Mouse (Mus musculus) lung, postnatal 14 days (tissue): ENCODE data around the gene Irak1bp1.

Experiments used
- DNase-seq: peaks from one replicate; pipeline ENCODE4 v3.0.0; 2021

The Irak1bp1 gene

DNA sequence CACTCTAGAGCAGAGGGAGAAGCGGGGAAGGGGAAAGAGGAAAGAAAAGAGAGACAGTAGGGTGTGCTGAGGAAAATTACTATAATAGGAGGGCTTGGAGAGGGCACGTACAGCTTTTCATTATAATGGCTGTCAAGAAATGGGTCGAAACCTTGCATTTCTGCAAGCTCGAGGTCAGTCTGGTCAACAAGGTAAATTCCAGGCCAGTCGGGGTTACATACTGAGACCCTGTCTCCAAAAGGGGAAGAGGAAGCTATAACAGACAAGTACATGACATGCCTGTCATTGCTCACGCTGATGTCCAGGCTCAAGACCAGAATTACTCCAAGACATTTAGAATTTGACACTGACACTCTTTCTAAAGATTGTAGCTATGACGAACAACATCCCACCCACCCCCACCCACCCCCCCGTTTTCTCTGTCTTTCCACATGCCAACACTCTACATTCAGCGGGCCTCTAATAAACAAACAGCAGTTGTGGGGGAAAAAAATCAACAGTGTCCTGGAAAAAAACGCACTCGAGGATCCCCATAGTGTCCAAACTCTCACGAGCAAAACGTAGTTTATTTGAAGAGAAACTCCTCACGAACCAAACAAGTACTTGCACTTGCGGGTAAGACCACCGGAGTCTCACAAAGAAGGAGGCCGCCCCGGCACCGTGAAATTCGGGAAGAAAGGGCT, at the start of gene Irak1bp1:
Gene Irak1bp1, plus strand, starts transcription at position 534 of the 683 bp plus-strand sequence.
- DNase-seq, result no peak

DNA sequence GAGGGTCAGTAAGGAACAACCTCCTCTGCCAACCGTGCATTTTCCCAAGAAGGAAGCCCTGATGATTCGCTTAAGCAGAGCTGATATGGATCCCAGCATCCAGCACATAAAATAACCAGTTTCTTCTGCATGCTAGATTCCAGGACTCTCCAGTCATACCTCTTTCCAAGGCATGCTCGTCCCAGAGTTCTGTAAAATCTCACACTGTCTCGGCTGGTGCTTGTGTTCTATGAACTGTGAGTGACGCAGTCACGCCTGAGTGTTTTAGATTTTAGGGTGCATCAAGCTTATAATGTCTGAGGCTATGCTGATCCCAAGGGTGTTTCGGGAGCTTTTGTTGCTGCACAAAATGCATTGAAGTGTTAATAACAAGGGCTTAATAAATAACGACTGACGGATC, 41.0 kb upstream of the Irak1bp1 start:
- no peak for DNase-seq

DNA sequence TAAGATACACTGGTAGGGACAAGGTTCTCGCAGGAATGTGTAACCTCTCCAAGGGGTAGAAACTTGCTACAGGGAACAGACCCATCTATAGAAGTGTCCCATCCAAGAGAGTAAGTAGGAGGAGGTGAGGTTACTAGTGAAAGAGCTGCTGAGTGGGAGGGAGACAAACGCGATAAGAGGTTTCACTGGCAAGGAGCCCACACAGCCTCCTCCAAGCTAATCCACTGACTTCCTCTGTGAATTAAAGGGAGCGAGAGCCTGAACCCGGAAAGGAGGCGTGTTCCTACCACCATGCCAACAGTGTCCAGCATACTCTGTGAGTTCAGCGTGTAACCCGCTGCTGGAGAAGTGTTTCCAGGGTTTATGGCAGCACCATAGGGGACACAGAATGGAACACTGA, 29.0 kb upstream of the Irak1bp1 start:
- DNase-seq, result peak; percentile 3

DNA sequence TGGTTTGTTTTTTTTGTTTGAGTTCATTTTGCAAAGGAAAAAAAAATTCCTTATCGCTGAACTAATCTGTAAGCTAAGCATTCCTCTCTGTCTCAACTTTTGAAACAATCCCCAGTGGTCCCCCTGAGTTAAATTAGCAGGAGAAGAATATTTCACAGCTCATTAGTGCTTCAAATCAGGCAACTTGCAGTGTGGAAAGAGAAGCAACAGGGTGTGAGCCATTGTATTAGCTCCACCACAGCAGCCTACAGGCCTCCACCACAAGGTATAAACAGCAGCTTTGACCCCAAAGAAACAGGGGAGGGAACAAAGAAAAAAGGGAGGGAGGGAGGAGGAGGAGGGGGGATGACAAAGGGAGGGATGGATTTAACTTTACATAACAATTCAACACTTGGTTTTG, 22.2 kb upstream of the Irak1bp1 start:
- DNase-seq, result no peak

DNA sequence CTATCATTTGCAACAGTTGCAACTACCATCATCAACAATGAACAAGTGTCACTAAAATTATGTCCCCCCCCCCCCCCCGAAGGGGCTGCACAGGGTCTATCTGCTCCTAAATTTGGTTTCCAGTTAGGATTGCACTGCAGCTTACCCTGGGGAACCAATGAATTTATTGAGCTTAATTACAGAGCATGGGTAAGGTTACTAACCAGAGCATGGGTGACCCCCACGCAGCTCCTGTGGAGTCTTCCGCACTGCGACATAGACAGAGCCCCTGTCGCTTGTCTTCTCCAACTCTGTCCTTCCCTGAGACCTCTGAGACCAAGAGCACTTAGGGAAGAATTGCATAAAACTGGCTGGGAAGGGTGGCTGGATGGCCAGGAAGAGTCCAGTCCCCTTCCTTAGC, 21.7 kb upstream of the Irak1bp1 start:
- DNase-seq, result no peak

DNA sequence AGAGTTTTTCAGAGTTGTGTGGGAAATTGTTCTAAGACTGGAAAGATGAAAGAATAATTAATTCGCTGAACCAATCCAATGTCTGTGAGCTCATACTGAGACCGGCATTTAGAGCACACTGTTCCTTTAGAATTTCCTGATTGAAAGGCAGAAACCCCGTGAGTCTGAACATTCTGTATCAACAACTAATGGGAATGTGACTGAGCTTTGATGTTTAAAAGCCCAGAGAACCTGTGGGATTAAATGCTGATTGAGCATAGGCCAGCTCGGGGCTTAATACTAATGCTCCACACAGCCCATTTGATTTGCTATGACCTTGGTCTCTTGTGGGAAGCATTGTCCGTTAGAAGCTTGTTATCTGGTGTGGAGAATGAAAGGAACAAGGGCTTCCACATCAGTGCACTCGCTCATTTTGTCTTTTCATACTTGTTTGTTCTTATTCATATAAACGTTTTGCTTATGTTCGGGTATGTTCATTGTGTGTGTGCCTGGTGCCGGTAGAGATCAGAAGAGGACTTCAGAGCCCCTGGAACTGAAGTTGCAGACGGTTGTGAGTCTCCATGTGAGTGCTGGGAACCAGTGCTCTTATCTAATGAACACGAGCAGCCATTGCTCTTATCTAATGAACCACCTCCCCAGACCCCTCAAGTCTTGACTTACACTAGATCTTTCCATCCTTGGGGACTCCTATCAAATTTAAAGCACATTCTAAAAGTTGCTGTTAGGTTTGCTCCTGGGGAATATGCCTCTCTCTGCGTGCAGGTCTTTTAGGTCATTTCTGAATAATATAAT, 17.0 kb upstream of the Irak1bp1 start:
- DNase-seq, result no peak

DNA sequence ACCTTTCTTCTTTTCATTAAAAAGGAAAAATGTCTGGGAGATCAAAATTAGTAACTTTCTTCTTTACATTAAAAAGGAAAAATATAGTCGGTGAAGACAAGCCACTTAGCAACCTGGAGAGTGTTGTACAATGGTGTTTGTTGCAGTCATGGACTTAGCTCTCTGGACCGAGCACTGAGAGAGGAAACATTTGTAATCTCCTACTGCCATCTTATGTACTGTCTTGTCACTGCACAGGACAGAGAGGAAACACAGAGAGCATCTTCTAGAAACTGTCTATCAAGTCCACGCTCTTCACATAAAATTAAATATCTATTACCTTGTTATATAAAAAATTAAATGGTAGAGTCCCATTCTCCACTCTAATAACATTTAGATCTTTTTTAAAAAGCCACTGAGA, 14.8 kb upstream of the Irak1bp1 start:
- DNase-seq, result no peak

DNA sequence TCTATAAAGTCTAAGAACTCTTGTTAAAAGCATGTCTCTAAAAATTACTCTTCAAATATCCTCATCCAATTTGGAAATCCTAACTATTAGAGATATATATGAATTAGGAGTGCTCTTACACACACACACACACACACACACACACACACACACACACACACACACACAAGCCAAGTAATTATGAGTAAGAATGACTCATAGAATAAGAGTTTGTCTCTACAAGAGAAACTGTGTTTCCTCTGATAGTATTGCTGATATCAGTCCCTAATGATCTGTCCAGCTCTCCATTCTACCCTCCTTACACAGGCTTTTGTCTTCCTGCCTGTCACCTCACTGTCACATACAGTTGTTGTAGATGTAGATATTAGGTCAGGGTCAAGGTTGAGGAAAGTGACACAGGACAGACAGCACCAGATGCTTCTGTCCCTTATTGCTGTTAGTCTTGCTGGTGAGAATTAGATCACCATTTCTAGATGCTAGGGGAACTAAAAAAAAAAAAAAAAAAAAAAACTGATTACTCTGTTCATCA, 14.0 kb upstream of the Irak1bp1 start:
- DNase-seq, result no peak

DNA sequence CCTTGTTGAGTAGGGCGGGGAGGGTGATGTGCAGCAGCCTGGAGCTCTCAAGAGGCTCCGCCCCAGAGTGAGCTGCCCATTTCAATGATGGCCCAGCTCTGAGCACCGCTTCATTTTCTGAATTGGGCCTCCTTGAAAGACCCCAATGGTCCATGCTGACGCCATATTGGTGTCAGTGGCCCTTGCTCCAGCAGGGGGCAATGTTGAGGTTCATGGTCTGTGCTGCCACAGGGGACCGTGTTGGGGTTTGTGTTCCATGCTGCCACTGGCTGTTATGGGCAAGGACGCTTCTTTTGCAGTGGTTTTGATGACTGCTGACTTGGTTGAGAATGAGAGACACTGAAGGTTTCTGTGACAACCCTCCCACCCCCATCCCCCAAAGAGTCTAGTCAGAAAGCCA, 2.9 kb upstream of the Irak1bp1 start:
- no peak for DNase-seq

DNA sequence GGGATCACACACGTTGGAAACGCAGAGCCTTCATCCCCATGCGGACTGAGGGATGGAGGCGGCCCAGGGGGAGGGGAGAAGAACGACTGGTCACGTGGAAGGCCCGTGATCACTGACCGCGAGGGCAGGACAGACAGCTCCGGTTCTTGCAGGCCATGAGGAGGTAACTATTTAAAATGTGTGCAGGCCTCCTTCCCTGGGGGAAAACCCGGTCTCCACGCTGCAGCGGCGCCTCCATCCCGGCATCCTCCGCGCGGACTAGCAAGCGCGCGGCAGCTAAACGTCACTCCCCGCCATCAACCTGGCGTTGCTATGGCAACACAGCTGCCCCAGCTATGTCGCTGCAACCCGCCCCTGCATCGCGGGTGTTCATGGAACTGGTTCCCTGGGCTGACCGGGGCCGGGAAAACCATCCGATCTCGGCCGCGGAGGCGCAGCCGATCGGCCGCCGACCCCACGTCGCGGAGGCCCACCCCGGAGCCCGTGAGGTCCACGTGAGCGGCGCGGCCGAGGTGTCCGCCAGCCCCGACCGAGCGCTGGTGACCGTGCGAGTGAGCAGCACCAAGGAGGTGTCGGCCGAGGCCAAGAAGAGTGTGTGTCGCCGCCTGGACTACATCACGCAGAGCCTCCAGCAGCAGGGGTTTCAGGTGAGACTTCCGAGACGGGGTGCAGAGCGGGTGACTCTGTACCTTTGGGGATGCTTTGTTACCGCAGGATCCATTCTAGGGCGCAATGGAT, 522 bp downstream of the Irak1bp1 start:
- DNase-seq, result peak; percentile 78

DNA sequence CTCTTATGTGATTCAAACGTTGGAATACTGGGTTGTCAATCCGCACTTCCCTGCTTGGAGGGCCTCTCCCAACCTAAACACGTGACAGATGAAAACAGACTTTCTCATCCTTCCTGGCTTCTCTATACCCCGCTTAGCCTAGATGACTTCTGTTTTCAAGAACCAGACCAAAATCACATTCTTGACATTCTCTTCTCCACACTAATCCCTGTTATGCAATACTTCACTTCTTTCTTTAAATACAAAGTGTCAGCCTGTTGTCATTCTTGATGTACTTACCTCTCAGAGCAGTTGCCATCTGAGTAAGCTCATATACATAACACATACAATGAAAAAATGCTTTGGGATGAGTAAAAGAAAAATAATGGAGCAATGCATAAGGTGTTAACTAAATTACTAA, 2.6 kb downstream of the Irak1bp1 start:
- DNase-seq, result no peak

DNA sequence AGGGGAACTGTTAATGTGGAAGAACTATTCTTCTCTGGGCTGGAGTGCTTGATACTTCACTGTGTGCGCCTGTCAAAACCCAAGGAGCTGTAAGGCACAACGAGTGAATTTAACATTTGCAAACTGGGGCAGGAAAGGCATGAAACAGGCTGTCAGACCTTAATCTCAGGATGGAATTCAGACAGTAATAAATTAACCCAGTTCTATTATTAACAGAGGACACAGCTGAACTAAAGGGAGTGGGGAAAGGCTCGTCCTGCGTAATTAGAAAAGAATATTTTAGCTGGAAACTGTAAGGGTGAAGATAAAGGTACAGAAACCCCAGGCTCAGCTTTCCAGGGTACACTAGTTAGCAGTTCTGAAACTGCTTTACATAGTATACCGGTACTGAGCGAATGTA, 6.6 kb downstream of the Irak1bp1 start:
- DNase-seq, result no peak

DNA sequence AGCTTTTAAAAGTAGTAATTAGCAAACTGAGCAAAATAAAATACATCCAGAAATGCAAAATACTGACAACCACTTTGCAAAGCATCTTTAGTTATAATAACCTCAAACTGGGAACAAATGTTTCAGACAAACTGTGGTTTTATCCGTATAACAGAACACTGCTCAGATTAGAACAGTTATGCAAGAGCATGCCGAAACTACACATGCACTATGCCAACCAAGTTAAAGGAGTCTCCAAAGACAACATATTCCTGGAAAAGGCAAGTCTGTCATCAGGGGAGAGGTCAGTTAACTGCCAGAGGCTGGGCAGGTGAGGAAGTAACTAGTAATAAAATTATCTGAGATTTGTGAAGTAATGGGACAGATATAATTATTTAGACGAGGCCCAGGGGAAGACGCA, 13.3 kb downstream of the Irak1bp1 start:
- DNase-seq, result no peak

DNA sequence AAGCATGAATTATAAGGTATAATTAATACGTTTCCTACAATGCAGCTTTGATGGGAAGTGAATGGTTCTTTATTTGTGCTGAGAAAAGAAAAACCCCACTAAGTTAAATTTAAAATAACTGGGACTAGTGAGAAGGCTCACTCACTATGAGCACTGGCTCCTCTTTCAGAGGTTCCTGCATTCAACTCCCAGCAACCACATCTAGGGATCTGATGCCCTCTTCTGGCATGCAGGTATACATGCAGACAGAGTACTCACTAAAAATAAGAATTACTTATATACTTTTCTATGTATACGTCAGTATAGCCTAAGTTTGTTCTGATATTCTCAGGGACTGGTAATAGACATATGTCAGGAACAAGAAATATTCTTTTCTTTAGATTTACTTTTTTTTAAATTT, 24.7 kb downstream of the Irak1bp1 start:
- DNase-seq, result no peak

DNA sequence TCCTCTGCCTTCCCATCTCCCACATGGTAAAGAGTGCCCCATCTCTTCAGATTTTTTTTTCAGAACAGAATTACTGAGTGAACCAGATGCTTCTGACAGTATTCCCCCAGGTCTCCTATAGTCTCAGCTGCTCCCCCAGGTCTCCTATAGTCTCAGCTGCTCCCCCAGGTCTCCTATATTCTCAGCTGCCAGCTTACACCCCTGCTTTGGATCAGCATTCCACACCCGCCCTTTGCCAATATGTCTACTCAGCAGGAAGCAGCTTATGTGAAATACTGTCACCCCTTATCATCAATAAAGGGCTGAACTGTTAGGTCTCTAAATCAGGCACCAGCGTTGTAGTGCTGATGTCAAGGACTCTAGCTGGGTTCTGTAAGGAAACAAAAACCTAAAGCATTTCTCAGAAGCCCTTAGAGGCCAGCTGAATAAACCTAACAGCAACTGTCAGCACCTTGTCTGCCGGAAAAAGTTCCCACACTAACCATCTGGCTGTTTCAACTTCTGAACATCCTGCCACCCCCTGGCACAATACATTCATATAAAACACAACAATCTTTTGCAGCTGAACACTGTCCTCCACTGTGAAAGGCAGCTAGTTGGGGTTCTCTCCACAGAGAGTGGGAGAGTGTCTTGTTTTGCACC, 25.8 kb downstream of the Irak1bp1 start:
- DNase-seq, result no peak

DNA sequence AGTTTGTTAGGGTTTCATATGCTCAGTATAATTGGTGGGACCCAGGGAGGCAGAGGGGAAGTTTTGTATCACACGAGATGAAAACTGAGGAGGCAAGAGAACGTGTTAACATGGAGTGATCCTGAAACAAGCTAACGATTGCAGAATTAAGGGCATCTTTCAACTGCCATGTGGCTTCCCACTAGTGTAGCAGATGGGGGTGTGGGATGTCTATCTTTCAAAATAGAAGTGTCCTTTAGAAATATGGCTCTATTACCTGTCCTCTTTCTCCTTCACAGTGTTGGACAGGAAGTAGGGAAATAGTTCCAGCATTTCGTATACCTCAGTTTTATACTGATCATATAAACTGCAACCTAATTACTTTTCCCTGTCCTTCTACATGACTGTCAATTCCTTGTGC, 26.9 kb downstream of the Irak1bp1 start:
- DNase-seq, result no peak

DNA sequence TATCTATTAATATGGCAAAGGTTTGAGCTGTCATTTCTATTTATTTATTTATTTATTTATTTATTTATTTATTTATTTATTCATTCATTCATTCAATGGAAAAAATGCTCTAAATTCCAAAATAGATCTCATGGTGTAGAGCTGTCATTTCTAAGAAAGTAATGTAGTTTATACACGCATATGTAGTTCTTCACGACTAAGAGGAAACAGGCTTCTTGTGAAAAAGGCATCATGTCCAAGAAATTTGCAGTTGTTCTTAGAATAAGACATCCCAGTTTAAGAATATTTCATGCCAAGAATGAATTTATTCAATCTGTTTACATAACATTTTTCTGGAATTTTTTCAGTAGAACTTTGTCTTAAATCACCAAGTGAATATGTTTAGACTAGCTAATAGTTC, 31.5 kb downstream of the Irak1bp1 start:
- no peak for DNase-seq

DNA sequence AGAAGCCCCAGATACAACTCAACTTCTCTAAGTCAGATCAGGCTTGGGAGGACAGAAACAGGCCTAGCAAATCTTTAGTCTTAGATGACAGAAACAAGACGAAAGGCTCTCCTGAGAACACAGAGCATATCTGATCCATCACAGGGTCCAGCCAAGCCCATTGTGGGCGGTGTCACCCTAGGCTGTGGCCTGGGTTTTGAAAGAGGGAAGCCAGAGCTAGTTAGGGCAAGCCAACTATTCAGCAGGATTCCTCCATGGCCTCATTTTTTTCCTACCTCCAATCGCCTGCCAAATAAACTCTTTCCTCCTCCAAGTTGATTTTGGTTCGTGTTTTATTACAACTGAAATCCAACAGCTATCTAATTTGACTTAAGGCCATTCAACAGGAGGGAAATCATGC, 32.0 kb downstream of the Irak1bp1 start:
- DNase-seq, result no peak

DNA sequence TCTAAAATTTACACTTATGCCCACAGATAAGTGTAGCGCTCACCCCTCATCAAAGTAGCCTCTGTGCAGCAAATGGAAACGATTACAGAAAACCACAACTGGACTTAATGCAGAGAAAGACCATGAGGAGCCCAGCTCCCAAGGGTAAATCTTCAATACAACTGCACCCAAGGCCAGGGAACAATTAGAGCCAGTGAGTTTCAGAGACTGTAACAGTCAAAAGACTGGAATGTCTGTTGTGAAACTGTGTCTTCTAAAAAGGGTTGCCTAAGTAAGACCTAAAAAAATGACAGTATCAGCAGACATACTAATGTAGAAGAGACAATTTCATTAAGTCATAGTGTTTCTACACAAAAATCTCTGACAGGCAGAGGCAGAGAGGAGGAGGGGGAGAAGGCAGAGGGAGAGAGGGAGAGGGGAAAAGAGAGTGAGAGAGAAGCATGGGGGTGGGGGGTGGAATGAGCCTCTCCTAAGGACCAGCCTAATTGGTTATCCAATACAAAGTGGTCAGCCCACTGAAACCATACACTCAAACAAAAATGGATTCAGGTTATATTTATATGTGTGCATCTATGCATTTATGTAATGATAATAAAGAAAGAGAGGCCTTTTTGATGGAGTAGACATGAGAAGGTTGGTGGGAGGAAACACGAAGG, 32.6 kb downstream of the Irak1bp1 start:
- DNase-seq, result no peak

DNA sequence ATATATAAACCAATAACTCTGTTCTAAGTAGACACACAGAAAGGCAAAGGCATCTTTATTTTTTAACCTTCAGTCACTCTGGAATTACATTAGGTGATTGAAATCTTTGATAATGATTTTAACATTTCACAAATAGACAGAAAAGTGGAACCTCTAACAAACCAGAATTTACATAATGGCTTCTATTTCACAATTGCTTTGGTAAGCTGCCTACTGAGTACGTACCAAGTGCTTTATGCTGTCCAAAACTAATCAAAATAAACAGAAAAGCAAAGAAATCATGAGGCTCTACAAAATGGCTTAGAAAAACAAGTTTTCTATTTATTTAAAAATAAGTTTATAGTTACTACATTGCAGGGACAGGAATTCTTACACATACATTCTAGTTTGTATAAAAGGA, 36.8 kb downstream of the Irak1bp1 start:
- no peak for DNase-seq

DNA sequence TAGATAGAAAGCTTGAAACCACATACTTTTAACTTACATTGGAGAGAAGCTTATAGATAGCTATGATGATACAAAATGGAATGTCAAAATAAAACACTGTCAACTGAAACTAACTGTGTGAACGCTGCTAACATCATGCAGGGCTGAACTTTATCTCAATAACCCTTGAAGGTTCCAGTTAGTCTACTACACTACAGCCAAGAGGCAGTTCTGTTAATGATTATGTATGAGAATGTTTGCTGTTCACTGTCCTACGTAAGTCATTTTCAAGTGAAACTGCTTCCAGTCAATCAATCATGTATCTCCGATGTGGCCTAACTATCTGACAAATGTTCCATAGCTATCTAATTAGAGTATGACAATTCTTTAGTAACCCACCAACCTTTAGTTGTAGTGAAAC, 38.4 kb downstream of the Irak1bp1 start:
- DNase-seq, result no peak

DNA sequence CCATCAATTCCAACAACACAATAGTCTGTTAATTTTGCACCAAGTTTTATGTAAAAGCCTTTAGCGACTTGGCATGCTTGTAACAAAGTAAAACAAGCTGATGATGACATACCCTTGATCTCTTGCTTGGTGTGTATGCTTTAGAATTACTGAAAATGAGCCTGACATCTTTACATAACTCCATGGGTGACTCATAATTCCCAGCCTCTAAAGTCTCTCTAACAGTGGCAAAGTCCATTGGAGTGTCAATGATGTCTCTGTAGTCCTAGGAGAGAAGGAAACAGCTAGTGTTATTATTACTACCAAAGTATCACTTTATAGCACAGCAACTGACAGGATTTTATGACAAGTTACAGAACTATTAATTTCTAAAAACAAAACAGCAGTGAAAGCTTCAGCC, 47.7 kb downstream of the Irak1bp1 start:
- no peak for DNase-seq

DNA sequence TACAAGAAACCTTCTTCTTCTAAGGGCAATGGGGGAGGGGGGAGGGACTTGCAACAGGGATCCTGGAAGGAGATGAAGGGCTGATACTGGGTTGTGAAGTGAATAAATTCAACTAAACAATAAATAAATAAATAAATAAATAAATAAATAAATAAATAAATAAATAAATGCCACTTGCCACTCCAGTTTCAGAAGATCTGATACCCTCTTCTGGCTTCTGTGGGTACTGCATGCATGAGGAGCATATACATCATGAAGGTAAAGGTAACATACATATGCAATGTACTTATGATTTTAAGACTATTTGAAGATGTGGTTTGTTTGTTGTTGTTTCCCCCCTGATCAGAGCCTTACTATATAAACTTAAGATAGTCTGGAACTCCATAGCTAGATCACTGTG, 54.8 kb downstream of the Irak1bp1 start:
- DNase-seq, result no peak
